Mouse (Mus musculus) gonadal fat pad, adult 2 months (tissue): ENCODE data around the gene Cyb561. TPM values are rescaled to one million over a fixed set of nuclear protein-coding genes. Genes with fewer than 3 reads are reported as not detected.

Experiments
- DNase-seq: peaks from one replicate; pipeline ENCODE4 v3.0.0-alpha.2; 2012; ENCODE audit warnings: low read depth
- polyA plus RNA-seq: library from polyadenylated mRNA; depleted of rRNA; stranded (reverse); fragments of >200 nt; gene quantifications from 2 replicates; pipeline ENCODE4 v1.2.3, GENCODE M21; 2012; rRNA removed

Gene Cyb561
- polyA plus RNA-seq: 579 and 676 TPM in 2 replicates

DNA sequence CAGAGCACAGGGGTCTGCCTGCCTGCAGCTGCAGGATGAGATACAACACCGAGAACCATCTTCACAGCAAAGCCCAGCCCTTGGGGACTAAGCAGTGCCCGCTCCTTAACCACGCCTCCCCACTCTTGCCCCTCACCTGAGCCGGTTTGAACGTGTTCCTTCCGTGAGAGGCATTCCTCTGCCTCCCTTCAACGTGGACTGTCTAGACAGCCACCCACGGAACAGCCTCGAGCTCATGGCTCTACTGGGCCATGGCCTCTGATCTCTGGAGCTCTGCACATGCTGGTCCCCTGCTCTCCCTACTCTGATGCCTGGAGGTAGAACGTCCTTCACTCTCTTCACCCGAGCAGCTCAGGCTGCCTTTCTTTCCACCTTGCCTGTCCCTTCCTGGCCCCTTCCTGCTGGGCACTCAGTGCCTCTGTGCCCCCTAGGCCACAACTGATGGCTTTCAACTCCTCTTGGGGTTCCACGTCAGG lies at the start of gene Cyb561:
Cyb561 (minus strand) TSS at position 426 of the 476 bp plus-strand sequence.
- DNase-seq: no peak

DNA sequence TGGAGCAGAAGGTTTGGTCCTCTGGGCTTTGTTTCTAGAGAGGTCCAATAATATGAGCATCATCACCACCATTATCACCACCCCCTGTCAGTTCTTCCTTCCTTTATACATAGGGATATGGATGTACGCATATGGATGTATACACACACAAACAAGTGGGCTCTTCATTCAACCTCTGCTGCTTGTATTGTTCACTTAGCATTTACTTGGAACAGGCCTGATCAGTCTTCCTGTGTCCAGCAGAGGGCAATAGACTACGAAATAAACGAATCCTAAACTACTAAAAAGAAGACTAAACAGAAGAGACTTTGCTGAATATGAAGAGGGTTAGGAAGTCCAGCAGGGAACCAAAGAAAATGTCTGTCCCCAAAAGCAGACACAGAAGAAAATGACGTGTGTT lies 48.6 kb upstream of the Cyb561 start:
- no peak for DNase-seq

DNA sequence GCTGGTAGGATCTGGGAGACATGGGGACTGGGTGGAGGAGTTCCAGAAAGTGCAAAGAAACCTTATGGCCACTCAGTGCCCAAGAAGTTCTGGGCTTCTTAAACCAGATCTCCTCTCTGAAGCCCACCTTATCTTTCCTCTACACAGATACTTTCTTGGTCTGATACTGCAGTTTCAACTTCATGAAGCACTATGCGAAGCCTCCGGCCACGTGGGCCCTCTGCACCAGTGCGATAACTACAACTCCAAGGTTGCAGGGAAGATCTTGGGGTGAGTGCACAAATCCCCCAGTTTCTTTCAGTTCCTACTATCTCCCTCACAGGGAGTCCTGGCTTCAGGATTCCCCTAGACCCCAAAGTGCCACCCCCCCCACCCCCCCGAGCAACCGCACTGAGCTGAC lies 46.9 kb upstream of the Cyb561 start:
- DNase-seq: no peak

DNA sequence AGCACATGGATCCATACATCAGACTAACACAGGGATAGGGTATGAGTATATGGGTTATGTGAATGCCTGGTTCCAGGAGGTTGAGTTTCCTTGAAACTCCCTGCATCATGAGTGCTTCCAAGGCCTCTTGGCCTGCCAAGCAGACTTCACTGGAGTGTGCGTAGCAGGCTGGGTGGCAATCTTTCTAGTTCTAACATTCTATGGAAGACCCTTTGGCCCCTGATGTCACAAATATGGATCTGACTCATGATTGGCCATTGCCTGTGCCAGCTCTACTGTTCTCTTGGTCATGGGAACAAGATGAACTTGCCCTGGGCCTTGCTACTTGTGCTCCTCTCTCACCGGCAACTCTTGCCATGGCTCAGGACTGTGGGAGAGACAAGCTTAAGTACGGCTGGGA lies 41.2 kb upstream of the Cyb561 start, which contains the start of gene Ace3:
Ace3 (plus strand) TSS at position 301 of the 400 bp plus-strand sequence.
- DNase-seq: no peak

DNA sequence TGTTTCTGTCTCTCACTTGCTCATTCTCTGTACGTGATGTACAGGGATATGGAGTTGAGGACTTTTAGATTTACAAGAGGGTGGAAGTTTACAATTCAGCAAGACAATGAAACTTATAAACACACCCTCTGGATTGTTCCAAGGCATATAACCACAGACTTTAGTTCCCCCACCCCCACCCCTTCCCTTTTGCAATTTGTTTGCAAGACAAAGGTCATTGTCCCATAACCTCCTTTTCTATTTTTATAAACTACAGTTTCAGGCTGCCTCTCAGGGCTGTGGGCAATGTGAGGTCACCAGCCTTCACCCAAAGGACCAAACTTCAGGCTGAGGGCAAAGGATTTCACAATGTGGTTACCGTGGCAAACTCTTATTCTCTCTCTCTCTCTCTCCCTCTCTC lies 37.1 kb upstream of the Cyb561 start:
- no peak for DNase-seq

DNA sequence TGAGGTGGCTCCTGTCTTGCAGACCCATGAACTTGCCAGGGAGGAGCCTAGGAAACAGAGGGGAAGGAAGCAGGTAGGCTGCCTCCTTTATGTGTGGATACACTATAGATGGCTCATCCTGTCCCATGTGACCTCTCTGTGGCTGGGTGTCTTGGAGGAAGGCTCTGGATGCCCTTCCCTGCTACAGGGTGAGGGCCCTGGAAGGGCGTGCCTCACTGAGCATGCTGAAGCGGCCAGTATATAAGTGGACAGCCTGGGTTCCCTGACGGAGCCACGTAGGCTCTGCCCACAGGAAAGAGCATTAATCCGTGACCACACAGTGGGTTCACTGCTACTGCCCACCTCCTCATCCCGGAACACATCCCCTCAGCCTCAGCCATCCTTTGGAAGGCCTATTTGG lies 36.3 kb upstream of the Cyb561 start:
- no peak for DNase-seq

DNA sequence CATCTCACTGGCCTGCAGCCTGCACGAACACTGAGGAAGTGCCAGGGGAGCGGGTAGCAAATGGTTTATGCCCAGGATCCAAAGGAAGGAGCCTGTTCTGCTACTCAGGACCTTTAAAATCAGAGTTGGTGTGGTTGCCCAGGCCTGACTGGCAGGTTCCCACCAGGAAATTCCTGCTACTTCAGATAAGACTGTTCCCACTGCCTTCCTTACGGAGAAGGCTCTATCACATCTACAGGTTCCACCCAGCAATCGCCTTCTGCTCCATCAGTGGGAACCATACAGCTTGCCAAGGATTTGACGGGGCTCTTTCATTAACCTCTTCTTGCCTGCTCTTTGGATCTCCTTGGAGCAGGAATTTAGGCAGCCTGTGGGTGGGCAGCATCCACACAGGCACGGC lies 34.3 kb upstream of the Cyb561 start:
- DNase-seq: no peak

DNA sequence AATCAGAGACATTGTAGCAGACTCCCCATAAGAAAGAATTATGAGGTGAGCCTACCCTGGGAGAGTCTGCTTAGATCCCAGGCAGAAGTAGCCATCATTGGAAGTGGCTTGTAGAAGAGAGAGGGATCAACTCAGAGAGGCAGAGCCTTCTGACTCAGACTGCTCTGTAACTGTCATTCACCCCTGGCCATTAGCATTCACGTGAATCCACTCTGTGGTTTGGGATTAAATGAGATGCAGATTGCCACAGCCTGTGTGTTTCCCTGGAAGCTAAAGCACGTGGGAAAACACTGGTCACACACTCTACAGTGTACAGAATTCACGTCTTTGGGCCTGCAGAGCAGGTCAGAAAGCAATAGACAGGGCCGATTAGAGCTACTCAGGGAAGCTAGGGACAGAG lies 31.3 kb upstream of the Cyb561 start:
- no peak for DNase-seq

DNA sequence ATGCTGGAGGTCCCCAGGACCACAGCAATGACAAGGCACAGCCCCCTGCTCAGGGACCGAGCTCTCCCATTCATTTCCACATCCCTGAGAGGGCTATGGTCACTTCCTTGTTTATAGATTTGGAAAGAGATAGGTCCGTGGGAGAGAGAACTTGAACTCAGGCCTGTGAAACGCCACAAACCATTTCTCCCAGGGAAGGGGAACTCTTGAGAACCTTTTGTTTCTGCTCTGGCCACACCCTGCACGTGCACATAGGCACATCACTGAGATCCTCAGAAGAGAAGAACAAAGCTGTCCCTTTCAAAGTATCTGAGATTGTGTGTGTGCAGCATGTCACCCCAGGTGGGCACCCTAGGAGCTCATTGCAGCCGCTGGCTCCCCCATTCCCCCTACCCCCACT lies 25.5 kb upstream of the Cyb561 start:
- DNase-seq: no peak

DNA sequence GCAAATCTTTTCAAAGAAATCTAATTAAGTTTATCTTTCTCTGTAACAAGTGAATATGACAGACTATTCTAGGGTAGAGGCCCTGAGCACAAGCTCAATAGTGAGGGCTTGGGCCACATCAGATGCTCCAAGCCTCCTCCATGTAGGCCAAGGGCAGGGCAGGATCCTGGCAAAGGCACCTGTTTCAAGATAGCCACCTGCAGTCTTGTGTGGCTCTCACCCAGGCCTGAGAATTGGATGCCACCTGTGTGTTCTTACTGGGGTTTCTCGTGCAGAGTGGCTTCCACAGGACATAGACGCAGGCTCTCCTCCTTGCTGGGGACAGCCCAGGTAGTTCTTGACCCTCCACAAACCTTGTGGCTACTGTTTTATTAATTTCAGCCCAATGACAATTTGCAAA lies 25.1 kb upstream of the Cyb561 start:
- no peak for DNase-seq

DNA sequence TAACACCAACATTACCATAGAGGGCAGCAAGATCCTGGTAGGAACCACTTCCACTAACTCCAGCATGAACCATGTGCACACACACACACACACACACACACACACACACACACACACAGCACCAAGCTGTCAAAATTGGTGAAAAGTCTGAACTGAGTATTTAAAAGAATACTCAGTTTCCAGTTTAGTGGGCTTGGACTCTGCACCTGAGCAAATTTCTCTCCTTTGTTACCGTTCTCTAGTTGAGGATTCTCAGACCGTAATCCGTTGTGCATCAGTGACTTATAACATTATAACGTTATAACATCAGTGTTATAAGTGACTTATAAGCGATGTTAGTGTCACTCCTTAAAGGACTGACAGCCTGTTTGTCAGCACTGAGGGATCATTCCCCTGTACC lies 22.5 kb upstream of the Cyb561 start:
- DNase-seq: no peak

DNA sequence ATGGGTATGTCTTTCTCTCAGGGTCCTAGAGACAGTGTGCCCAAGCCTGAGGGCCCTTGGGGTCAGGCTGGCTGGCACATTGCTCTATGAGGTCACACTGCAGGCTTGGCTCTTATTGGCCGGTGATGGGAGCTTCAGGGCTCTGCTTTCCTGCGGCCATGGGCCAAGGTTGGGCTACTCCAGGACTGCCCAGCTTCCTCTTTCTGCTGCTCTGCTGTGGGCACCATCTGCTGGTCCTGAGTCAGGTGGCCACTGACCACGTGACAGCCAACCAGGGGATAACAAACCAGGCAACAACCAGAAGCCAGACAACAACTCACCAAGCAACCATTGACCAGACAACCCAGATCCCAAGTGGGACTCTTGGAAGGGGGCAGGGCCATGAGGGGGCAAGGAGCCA lies 21.9 kb upstream of the Cyb561 start:
- no peak for DNase-seq

DNA sequence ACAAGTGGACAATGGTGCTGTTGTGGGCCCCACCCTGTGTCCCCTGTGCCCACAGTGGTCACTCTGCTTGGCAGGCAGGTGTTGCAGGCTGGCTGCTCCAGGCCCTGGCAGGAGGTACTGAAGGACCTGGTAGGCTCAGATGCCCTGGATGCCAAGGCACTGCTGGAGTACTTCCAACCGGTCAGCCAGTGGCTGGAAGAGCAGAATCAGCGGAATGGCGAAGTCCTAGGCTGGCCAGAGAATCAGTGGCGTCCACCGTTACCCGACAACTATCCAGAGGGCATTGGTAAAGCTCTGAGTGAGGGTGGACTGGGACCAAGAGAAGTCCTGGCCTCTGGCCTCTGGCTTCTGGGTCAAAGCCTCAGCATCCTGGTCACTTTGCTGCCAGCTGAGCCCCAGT lies 21.5 kb upstream of the Cyb561 start:
- DNase-seq: no peak

DNA sequence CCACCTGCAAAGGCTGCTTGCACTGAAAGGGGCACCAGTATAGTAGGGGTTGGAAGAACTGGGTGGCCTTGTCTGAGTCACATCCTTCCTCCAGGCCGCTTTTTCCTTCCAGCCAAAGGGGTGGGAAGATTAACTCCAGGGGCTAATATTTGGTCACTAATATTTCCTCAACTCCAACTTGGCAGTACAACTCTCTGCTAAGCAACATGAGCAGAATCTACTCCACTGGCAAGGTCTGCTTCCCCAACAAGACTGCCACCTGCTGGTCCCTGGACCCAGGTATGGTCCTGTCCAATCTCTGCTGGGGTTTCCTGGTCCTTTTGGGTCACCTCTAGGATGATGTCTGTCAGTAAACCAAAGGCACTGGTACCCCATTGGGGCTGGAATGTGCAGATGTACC lies 16.4 kb upstream of the Cyb561 start:
- DNase-seq: no peak

DNA sequence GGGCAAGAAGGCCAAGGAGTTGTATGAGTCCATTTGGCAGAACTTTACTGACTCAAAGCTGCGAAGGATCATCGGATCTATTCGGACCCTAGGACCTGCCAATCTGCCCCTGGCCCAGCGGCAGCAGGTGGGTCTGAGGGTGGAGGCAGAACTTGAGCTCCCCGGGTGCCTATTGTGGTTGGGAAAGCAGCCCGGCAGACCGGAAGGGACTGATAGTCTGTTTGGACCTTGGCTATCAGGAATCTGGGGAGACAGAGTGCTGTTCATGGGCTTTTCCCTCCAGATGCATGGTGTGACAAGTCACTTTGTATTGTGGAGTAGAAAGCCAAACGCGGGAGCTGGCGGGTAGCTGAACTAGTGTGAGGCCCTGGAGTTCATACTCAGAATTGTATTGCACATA lies 15.8 kb upstream of the Cyb561 start:
- no peak for DNase-seq

DNA sequence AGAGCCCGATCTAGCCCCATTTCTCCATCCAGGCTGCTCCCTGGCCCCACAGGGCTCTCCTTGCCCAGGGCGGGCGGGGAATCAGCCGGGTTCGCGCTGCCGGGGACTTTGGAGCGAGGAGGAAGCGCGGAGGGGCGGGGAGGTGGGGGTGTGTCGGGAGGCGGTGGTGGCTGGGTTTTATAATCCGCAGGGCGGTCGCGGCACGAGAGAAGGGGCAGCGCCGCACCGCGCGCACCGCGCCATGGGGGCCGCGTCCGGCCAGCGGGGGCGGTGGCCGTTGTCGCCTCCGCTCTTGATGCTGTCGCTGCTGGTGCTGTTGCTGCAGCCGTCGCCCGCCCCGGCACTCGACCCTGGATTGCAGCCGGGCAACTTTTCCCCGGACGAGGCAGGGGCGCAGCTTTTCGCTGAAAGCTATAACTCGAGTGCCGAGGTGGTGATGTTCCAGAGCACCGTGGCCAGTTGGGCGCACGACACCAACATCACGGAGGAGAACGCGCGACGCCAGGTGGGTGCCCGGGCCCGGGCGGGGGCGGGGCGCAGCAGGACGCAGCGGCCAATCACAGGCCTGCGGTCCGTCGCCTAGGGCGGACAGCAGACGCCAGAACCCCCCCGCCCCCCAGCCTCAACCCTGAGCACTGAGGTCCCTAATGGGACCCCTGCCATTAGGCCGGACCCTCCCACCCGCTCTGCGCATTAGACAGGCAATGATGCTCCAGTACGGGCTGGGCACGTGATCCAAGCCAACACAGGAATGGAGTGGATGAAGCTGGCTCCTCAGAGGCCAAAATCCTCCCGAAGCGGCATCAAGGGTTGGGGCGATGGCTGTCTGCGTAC lies 14.8 kb upstream of the Cyb561 start, which contains the start of gene Ace:
Ace (plus strand) TSS at position 205 of the 834 bp plus-strand sequence.
- DNase-seq: no peak

DNA sequence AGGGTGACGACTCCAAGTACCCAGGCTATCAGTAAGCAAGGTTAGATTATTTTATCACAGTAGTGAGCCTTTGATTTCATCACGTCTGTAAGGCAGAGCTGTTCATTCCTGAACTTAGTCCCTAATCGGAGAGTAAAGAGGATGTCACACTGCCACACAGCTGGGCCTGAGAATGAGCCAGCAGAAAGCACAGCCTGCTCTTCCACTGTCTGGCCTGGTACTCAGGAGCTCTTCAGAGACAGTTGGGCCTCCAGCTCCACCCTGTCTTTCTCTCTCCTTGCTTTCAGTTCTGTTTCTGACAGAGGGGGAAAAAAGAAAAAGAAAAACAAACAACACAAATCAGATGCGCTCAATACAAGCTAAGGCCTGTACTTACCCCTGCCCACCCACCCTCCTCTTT lies 13.2 kb upstream of the Cyb561 start:
- DNase-seq: no peak

DNA sequence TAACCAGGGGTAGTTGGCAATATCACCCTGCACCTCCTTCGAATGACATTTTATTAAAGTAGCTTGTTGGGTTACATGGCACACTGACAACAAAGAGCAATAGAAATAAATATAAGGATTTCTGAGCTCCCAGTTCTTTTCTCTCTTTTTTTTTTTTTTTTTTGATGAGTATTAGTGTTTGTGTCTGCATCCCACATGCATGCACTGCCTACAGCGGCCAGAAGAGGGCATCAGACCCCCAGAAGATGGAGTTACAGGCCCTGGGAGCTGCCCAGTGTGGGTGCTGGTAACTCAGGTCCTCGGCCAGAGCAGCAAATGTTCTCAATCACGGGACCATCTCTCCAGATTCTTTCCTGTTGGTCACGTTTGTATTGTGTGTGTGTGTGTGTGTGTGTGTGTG lies 11.6 kb upstream of the Cyb561 start:
- no peak for DNase-seq

DNA sequence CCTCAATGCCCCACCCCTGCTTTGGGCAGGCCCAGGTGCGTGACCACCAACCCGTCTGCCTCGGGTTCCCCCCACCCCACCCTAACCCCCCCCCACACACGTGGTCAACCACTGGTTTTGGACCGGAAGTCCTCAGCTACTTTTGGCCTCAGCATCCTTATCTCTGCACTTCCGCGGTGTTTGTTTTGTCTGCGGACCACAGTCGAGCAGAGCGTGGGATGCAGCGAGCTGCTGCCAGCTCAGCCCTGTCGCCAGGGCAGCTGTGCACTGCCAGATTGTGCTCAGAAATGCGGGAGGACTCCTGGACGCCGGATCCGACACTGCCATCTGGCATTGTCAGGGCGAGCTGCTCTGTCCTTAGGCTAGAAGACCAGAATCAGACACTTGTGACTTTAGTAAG lies 6.2 kb upstream of the Cyb561 start:
- no peak for DNase-seq

DNA sequence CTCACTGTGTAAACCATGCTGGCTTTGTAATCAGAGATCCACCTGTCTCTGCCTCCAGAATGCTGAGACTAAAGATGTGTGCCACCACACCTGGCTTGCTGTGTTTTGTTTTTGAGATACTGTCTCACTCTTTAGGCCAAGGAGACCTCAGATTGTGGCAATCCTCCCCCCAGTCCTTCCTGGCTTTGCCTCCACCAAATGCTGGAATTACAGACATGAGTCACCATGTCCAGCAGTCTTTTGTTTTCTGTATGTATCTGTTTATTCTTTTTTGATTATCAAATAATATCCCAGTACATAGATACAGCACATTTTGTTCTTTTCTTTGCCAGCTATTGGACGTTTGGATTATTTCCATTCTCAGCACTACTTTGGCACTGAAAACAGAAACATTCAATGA lies 5.4 kb upstream of the Cyb561 start:
- no peak for DNase-seq

DNA sequence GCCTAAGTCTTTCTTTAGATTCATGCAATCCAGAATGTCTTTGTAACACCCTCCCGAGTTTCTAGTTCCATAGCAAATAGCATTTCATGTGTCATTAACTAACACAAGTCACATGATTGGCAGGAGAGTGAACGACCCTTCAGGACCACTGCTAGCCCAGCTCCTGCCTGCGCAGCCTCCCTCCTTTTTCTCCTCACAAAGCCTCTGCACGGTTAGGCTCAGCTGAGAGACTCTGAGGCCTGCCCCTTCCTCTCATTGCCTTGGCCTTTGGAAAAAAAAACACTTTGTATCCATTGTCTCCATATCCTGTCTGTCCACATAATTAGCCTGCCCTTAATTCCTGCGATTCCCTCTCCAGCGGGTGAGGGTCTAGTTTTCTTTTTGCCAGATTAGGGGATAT lies 4.4 kb upstream of the Cyb561 start:
- DNase-seq: no peak

DNA sequence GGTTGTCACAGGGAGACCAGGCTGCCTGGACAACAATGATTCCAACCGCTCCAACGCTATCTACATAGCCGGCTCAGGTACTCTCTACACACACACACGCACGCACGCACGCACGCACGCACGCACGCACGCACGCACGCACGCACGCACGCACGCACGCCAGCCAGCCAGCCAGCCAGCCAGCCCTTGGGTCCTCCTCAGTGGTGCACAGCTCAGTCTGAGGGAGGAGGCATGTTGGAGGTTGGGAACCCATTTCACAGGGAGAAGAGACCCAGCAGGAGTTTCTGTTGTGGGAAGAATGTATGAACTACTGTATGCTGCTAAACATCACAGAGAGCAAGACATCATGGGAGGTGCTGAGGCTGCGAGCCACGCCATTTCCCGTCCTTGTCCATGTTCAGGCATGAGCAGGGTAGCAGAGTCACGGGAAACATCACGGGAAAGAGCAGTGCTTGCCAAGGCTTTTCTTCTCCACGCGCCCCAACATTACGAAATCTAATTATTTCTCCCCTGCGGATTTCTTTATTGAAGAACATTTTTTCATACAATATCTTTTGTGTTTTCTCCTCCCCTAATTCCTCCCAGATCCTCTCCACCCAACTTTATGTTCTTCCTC lies 2.8 kb upstream of the Cyb561 start:
- DNase-seq: no peak

DNA sequence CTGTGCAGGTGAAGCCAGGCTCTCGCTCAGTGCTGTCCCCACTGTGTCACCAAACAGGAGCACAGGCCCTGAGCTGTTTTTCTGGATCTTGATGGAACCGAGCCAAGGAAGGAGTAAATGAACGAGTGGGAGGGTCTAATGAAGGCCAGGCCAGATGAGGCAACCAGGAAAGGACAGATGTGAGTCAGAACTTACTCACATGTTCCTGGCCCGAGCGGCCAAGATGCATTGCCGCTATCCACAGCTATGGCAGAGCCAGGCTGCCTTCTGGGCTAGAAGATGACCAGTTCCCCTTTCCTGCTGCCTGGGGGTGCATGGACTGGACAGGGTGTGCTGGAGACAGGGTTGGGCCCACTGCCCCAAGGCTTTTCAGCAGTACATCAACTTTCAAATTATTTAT lies 266 bp upstream of the Cyb561 start:
- DNase-seq: peak; percentile 85
